Mouse (Mus musculus) hindbrain, embryonic 13.5 days (tissue): ENCODE measurements around the gene Ap1b1. TPM values are rescaled to one million over a fixed set of nuclear protein-coding genes. Genes with fewer than 3 reads are reported as not detected.

Experiments
- ATAC-seq: fragments of 200-750 bp; cut with Nextera tagmentation; 2 replicates; pipeline ENCODE4 v1.8.0; 2017; ENCODE audit warnings: moderate TSS enrichment; ENCODE audit not compliant: low FRiP score
- H3K27ac ChIP-seq: fragments of 300-500 bp; sonication (generic); 2 replicates; pipeline ENCODE4 v1.5.1; 2015; ENCODE audit warnings: inconsistent platforms, mild to moderate bottlenecking, moderate library complexity
- H3K27me3 ChIP-seq: fragments of 300-500 bp; sonication (generic); 2 replicates; pipeline ENCODE4 v1.6.1; 2015; ENCODE audit warnings: mild to moderate bottlenecking, inconsistent platforms
- H3K36me3 ChIP-seq: fragments of 300-500 bp; sonication (generic); 2 replicates; pipeline ENCODE4 v1.6.1; 2015; ENCODE audit warnings: mild to moderate bottlenecking, inconsistent platforms
- H3K4me1 ChIP-seq: fragments of 300-500 bp; sonication (generic); replicated peaks from 2 replicates; pipeline ENCODE4 v1.6.1; 2015; ENCODE audit warnings: inconsistent platforms
- H3K4me2 ChIP-seq: fragments of 300-500 bp; sonication (generic); 2 replicates; pipeline ENCODE4 v1.6.1; 2015; ENCODE audit warnings: inconsistent platforms, mild to moderate bottlenecking, moderate library complexity
- H3K4me3 ChIP-seq: fragments of 300-500 bp; sonication (generic); 2 replicates; pipeline ENCODE4 v1.5.1; 2015; ENCODE audit warnings: mild to moderate bottlenecking, inconsistent platforms
- H3K9ac ChIP-seq: fragments of 300-500 bp; sonication (generic); 2 replicates; pipeline ENCODE4 v1.6.1; 2015; ENCODE audit warnings: mild to moderate bottlenecking, inconsistent platforms
- H3K9me3 ChIP-seq: fragments of 300-500 bp; sonication (generic); 2 replicates; pipeline ENCODE4 v1.6.1; 2016; ENCODE audit warnings: inconsistent platforms
- WGBS: fragments of 180-500 bp; shearing (Covaris S2); methylation state at CpG from one replicate; pipeline ENCODE4 v1.1.7; 2015; 5-methylcytosine and 5-hydroxymethylcytosine counted together
- polyA plus RNA-seq: library from polyadenylated mRNA; unstranded; fragments of >200 nt; fragmentation: Nextera tagmentation; extraction: Ambion mirVana; gene quantifications from 2 replicates; pipeline ENCODE4 v1.2.1, GENCODE M21; 2015

Ap1b1 gene
- polyA plus RNA-seq, 1 experiment from 2014 or later: 86.8 TPM

- Histone ChIP-seq H3K27me3 (no peaks in the 10 kb centered on the region), H3K4me1 (no peaks in the 10 kb centered on the region), H3K4me2 (no peak overlapping the region), H3K9ac (no peak overlapping the region), H3K36me3 (peaks cover 69% of the 10 kb centered on the region), H3K4me3 (no peak overlapping the region), H3K27ac (no peak overlapping the region), H3K9me3 (no peaks in the 10 kb centered on the region)
- ATAC-seq: no peak
- 92% methylated on average over 5 of the region's 5 CpGs for WGBS
Measured at GRCm38 (mm10) chr11:5012213-5012715, 25.6 kb downstream of the Ap1b1 start.

DNA sequence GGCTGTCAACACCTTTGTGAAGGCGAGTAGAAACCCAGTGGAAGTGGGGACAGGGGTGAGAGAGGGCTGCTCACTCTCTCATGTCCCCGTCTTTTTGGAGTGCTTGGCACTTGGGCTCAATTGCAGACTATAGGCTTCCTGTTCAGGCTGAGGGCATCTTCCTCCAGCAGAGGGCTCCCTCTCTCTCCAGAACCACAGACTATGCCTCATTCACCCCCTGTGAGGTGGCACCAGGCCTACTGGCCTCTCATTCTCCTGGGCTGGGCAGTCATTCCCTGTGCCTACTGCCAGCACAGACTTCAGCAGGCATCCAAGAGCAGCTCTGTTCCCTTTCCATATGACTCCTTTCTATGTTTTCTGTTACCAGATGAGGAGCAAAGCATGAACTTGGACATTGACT is 29.1 kb downstream of the Ap1b1 start:
- H3K9ac ChIP-seq: no peak overlapping the region
- no peak overlapping the region for H3K4me2 ChIP-seq
- no peak for ATAC-seq
- no peaks in the 10 kb centered on the region for H3K9me3 ChIP-seq
- no peaks in the 10 kb centered on the region for H3K4me1 ChIP-seq
- H3K27me3 ChIP-seq: no peaks in the 10 kb centered on the region
- WGBS: 68% methylated on average over 2 of the region's 2 CpGs
- no peak overlapping the region for H3K4me3 ChIP-seq
- peaks cover 87% of the 10 kb centered on the region for H3K36me3 ChIP-seq
- H3K27ac ChIP-seq: no peak overlapping the region

DNA sequence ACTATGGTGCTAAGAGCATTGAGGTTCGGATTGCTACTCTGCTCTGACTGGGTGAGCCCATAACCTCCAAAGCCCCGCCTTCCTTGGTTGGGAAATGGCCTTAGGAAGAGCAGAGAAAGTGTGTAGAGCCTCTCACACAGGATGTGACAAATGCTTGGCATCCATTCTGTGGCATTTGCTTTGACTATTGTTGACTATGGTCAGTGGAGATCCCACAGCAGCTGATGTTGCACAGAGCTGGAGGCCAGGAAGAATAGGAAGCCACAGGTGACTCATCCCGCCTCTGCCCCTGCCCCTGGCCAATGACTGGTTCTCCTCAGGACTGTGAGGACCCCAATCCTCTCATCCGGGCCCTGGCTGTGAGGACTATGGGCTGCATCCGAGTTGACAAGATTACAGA is 29.7 kb downstream of the Ap1b1 start:
- Histone ChIP-seq H3K4me2 (no peak overlapping the region), H3K27me3 (no peaks in the 10 kb centered on the region), H3K27ac (no peak overlapping the region), H3K4me3 (no peak overlapping the region), H3K4me1 (no peaks in the 10 kb centered on the region), H3K36me3 (peaks cover 88% of the 10 kb centered on the region), H3K9ac (no peak overlapping the region), H3K9me3 (no peaks in the 10 kb centered on the region)
- ATAC-seq: no peak
- 98% methylated on average over 5 of the region's 5 CpGs for WGBS

DNA sequence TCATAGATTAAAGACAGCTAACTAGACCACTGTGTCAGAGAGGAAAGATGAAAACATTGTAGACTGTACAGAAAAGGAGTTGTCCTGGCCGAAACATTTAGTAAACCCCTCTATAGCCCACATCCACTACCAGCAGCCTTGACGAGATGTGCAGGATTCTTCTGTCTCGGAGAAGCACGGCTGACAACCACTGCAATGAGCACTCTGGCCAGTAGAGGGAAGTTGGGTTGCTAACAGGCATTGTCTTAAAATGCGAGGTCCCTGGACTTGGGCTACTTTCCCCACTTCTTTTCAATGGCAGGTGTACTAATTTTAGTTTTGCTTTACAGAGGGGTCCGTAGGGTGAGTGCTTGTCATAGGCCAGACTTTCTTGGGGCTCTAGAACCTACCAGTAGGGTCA is 30.9 kb downstream of the Ap1b1 start:
- Histone ChIP-seq H3K4me3 (no peak overlapping the region), H3K9ac (no peak overlapping the region), H3K4me1 (no peaks in the 10 kb centered on the region), H3K27me3 (no peaks in the 10 kb centered on the region), H3K36me3 (peaks cover 84% of the 10 kb centered on the region), H3K27ac (no peak overlapping the region), H3K4me2 (no peak overlapping the region), H3K9me3 (no peaks in the 10 kb centered on the region)
- ATAC-seq: no peak
- 72% methylated on average over 6 of the region's 6 CpGs for WGBS

DNA sequence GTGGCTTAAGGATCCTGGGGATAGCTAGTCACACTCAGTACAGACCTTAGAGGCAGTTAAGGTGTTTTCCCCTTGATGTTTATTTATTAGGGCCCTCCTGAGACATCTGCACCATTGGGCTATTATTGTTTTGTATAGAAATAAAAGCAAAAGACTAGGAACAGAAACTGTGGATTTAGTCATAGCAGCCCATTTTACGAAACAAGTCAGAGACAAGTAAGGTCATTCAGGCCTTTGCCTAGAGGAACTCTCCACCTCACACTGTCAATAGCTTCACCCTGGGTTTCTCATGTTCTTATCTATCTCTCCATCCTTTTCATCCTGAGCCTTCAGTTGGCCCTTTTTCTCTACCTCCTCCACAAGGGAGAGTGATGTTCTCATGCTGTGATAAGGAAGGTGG is 38.5 kb downstream of the Ap1b1 start:
- Histone ChIP-seq H3K4me3 (no peak overlapping the region), H3K36me3 (peaks cover 86% of the 10 kb centered on the region), H3K9me3 (no peaks in the 10 kb centered on the region), H3K9ac (no peak overlapping the region), H3K4me1 (no peaks in the 10 kb centered on the region), H3K27ac (no peak overlapping the region), H3K4me2 (no peak overlapping the region), H3K27me3 (no peaks in the 10 kb centered on the region)
- no peak for ATAC-seq
- 100% methylated on average over 1 of the region's 1 CpGs for WGBS

- H3K4me3 ChIP-seq: no peak overlapping the region
- 95% methylated on average over 7 of the region's 7 CpGs for WGBS
- no peak for ATAC-seq
- no peaks in the 10 kb centered on the region for H3K4me1 ChIP-seq
- no peaks in the 10 kb centered on the region for H3K9me3 ChIP-seq
- H3K4me2 ChIP-seq: no peak overlapping the region
- H3K27ac ChIP-seq: no peak overlapping the region
- no peak overlapping the region for H3K9ac ChIP-seq
- H3K36me3 ChIP-seq: peaks cover 99% of the 10 kb centered on the region
- H3K27me3 ChIP-seq: no peaks in the 10 kb centered on the region
Measured at GRCm38 (mm10) chr11:5028228-5028627, 41.6 kb downstream of the Ap1b1 start.

DNA sequence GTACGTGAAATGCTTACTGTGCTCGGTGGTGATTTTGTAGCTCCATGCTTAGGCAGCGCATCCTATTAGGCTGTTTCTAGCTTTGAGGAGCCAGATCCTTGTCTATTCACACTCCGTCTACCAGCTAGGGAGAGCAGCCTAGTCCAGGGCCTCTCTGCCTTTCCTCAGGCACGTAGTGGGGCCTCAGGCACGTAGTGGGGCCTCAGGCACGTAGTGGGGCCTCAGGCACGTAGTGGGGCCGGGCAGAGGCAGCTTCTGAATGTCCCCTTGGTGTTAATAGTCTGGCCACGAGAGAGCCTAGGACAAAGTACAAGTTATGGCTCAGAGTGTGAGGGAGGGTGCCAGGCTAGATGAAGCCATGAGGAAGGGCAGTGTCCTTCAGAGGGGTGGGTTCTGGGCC is 46.1 kb downstream of the Ap1b1 start:
- no peak for ATAC-seq
- no peaks in the 10 kb centered on the region for H3K4me1 ChIP-seq
- H3K4me3 ChIP-seq: no peak overlapping the region
- H3K4me2 ChIP-seq: no peak overlapping the region
- peaks cover 100% of the 10 kb centered on the region for H3K36me3 ChIP-seq
- no peak overlapping the region for H3K27ac ChIP-seq
- no peaks in the 10 kb centered on the region for H3K27me3 ChIP-seq
- 93% methylated on average over 10 of the region's 10 CpGs for WGBS
- H3K9me3 ChIP-seq: no peaks in the 10 kb centered on the region
- H3K9ac ChIP-seq: no peak overlapping the region

- no peak overlapping the region for H3K4me2 ChIP-seq
- H3K27me3 ChIP-seq: no peaks in the 10 kb centered on the region
- H3K4me3 ChIP-seq: no peak overlapping the region
- H3K9ac ChIP-seq: no peak overlapping the region
- H3K27ac ChIP-seq: no peak overlapping the region
- H3K4me1 ChIP-seq: no peaks in the 10 kb centered on the region
- WGBS: 88% methylated on average over 3 of the region's 3 CpGs
- peaks cover 100% of the 10 kb centered on the region for H3K36me3 ChIP-seq
- no peaks in the 10 kb centered on the region for H3K9me3 ChIP-seq
- ATAC-seq: no peak
Measured at GRCm38 (mm10) chr11:5033136-5033535, 46.5 kb downstream of the Ap1b1 start.

DNA sequence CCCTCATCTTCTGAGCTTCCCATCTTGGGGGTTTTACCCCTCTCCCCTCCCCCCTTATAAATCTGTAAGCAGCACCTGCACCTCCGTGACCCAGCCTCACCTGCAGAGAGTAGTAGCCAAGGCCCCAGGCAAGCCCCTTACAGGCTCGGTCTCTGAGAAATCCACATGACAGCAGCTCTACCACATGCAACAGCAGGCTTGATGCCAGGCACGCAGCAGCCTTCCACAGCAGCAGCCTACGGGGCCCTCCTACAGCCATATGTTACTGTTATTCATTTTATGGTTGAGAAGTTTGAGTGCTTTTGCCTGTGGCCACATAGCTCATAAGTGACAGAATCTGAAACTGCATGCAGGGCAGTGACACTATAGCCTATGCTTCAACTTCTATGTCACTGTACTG is 48.8 kb downstream of the Ap1b1 start:
- 91% methylated on average over 4 of the region's 4 CpGs for WGBS
- Histone ChIP-seq H3K9ac (no peak overlapping the region), H3K4me3 (no peak overlapping the region), H3K4me2 (no peak overlapping the region), H3K4me1 (no peaks in the 10 kb centered on the region), H3K27me3 (no peaks in the 10 kb centered on the region), H3K27ac (no peak overlapping the region), H3K9me3 (no peaks in the 10 kb centered on the region), H3K36me3 (peaks cover 100% of the 10 kb centered on the region)
- no peak for ATAC-seq

- Histone ChIP-seq H3K27me3 (no peaks in the 10 kb centered on the region), H3K9ac (no peak overlapping the region), H3K4me2 (no peak overlapping the region), H3K36me3 (peaks cover 100% of the 10 kb centered on the region), H3K4me1 (no peaks in the 10 kb centered on the region), H3K27ac (no peak overlapping the region), H3K9me3 (no peaks in the 10 kb centered on the region), H3K4me3 (no peak overlapping the region)
- no peak for ATAC-seq
- 90% methylated on average over 8 of the region's 8 CpGs for WGBS
Measured at GRCm38 (mm10) chr11:5037146-5037854, 50.7 kb downstream of the Ap1b1 start.

- ATAC-seq: no peak
- no peaks in the 10 kb centered on the region for H3K4me1 ChIP-seq
- H3K4me3 ChIP-seq: no peak overlapping the region
- peaks cover 77% of the 10 kb centered on the region for H3K36me3 ChIP-seq
- no peaks in the 10 kb centered on the region for H3K9me3 ChIP-seq
- WGBS: 100% methylated on average over 5 of the region's 5 CpGs
- no peaks in the 10 kb centered on the region for H3K27me3 ChIP-seq
- no peak overlapping the region for H3K4me2 ChIP-seq
- no peak overlapping the region for H3K27ac ChIP-seq
- H3K9ac ChIP-seq: no peak overlapping the region
Measured at GRCm38 (mm10) chr11:5040585-5040984, 54.0 kb downstream of the Ap1b1 start.

DNA sequence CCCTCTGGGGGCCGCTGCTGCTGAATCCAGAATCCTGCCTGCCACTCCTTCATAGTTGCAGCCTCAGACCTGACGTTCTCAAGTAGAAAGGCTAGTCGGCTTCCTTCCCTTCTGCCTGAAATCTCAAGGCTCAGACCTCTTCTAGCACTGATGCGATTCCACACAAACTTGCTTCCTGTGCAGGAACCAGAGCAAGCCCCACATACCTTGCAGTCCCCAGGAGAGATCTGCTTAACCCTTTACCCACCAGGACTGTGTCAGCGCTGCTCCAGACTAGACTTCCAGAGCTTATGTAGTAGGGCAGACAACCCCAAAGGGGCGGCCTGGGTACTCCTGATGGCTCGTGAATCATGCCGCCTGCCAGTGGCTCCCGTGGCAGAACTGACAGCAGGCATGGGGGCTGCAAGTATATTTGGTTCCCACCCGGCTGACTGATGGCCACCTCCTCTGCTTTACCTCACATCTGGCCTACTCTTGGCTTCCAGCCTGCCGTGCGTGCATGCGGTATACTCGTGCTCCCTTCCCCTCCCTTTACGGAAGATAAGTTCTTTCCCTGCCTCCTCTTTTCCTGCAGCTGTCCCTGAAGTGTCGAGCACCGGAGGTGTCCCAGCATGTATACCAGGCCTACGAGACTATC is 54.6 kb downstream of the Ap1b1 start:
- peaks cover 70% of the 10 kb centered on the region for H3K36me3 ChIP-seq
- WGBS: 83% methylated on average over 18 of the region's 18 CpGs
- no peak for ATAC-seq

More for the DNA sequence above, 54.6 kb downstream of the Ap1b1 start:
- H3K27me3 ChIP-seq: no peaks in the 10 kb centered on the region
- H3K9me3 ChIP-seq: no peaks in the 10 kb centered on the region
- no peaks in the 10 kb centered on the region for H3K4me1 ChIP-seq
- no peak overlapping the region for H3K4me3 ChIP-seq
- no peak overlapping the region for H3K27ac ChIP-seq
- no peak overlapping the region for H3K9ac ChIP-seq
- H3K4me2 ChIP-seq: no peak overlapping the region
